Mouse (Mus musculus) urinary bladder, postnatal 36 days (tissue): ENCODE measurements around the gene Intu.

Experiments
- DNase-seq, 2 experiments: peaks; one replicate each; pipeline ENCODE4 v3.0.0; 2022; ENCODE audit warnings: low spot score in 2 of 2, mixed read lengths in 1 of 2

Intu gene

GRCm38 (mm10) chr3:40527976-40528950 is 2.8 kb upstream of the Intu start:
- no peak for DNase-seq

- no peak for DNase-seq
Measured at GRCm38 (mm10) chr3:40528958-40529357, 2.1 kb upstream of the Intu start.

- no peak for DNase-seq
Measured at GRCm38 (mm10) chr3:40530845-40531244, 241 bp upstream of the Intu start.

GRCm38 (mm10) chr3:40532256-40532655 is 1.2 kb downstream of the Intu start:
- no peak for DNase-seq

GRCm38 (mm10) chr3:40534141-40534540 is 3.1 kb downstream of the Intu start:
- no peak for DNase-seq

GRCm38 (mm10) chr3:40540567-40541554 is 9.8 kb downstream of the Intu start:
- peak; percentile 83 to 89 for DNase-seq

- DNase-seq, result no peak
Measured at GRCm38 (mm10) chr3:40546621-40547020, 15.5 kb downstream of the Intu start.

- no peak for DNase-seq
Measured at GRCm38 (mm10) chr3:40652941-40653352, 121.9 kb downstream of the Intu start.

GRCm38 (mm10) chr3:40653582-40653981 is 122.5 kb downstream of the Intu start:
- no peak for DNase-seq

GRCm38 (mm10) chr3:40654028-40654427 is 122.9 kb downstream of the Intu start:
- DNase-seq, result no peak

- DNase-seq, result no peak
Measured at GRCm38 (mm10) chr3:40655571-40655970, 124.5 kb downstream of the Intu start.

GRCm38 (mm10) chr3:40656339-40656738 is 125.3 kb downstream of the Intu start:
- no peak for DNase-seq

GRCm38 (mm10) chr3:40660231-40660630 is 129.1 kb downstream of the Intu start:
- no peak for DNase-seq

- DNase-seq, result peak in 1 of 2 experiments; percentile 10
Measured at GRCm38 (mm10) chr3:40666109-40666508, 135.0 kb downstream of the Intu start.

GRCm38 (mm10) chr3:40666861-40667719 is 136.0 kb downstream of the Intu start:
- DNase-seq, result no peak

- DNase-seq, result no peak
Measured at GRCm38 (mm10) chr3:40668889-40669288, 137.8 kb downstream of the Intu start.

- no peak for DNase-seq
Measured at GRCm38 (mm10) chr3:40669395-40669794, 138.3 kb downstream of the Intu start.

GRCm38 (mm10) chr3:40673515-40673914 is 142.4 kb downstream of the Intu start:
- no peak for DNase-seq

- DNase-seq, result no peak
Measured at GRCm38 (mm10) chr3:40674873-40675405, 143.9 kb downstream of the Intu start.

- no peak for DNase-seq
Measured at GRCm38 (mm10) chr3:40678856-40679255, 147.8 kb downstream of the Intu start.

GRCm38 (mm10) chr3:40682404-40682803 is 151.3 kb downstream of the Intu start:
- DNase-seq, result peak in 1 of 2 experiments; percentile 28
